Mouse (Mus musculus) neural tube, embryonic 12.5 days (tissue): Measurements from ENCODE around the gene Defb22. TPM values are rescaled to one million over a fixed set of nuclear protein-coding genes. Genes with fewer than 3 reads are reported as not detected.

ENCODE experiments used
- ATAC-seq: fragments of 200-750 bp; cut with Nextera tagmentation; 2 replicates; pipeline ENCODE4 v1.8.0; 2017; ENCODE audit warnings: low read depth, mild to moderate bottlenecking, moderate TSS enrichment, moderate library complexity; ENCODE audit not compliant: low FRiP score
- H3K27ac ChIP-seq: fragments of 300-500 bp; sonication (generic); 2 replicates; pipeline ENCODE4 v1.5.1; 2016
- H3K27me3 ChIP-seq: fragments of 300-500 bp; sonication (generic); replicated peaks from 2 replicates; pipeline ENCODE4 v1.6.1; 2016; ENCODE audit warnings: mild to moderate bottlenecking
- H3K36me3 ChIP-seq: fragments of 300-500 bp; sonication (generic); 2 replicates; pipeline ENCODE4 v1.6.1; 2016; ENCODE audit warnings: mild to moderate bottlenecking
- H3K4me1 ChIP-seq: fragments of 300-500 bp; sonication (generic); 2 replicates; pipeline ENCODE4 v1.6.1; 2016
- H3K4me2 ChIP-seq: fragments of 300-500 bp; sonication (generic); replicated peaks from 2 replicates; pipeline ENCODE4 v1.6.1; 2016; ENCODE audit warnings: mild to moderate bottlenecking
- H3K4me3 ChIP-seq: fragments of 300-500 bp; sonication (generic); 2 replicates; pipeline ENCODE4 v1.5.1; 2016
- H3K9ac ChIP-seq: fragments of 300-500 bp; sonication (generic); 2 replicates; pipeline ENCODE4 v1.6.1; 2016; ENCODE audit warnings: mild to moderate bottlenecking
- H3K9me3 ChIP-seq: fragments of 300-500 bp; sonication (generic); 2 replicates; pipeline ENCODE4 v1.6.1; 2016; ENCODE audit warnings: mild to moderate bottlenecking
- WGBS: fragments of 180-500 bp; shearing (Covaris S2); methylation state at CpG from one replicate; pipeline ENCODE4 v1.1.7; 2016; 5-methylcytosine and 5-hydroxymethylcytosine counted together
- polyA plus RNA-seq: library from polyadenylated mRNA; unstranded; fragments of >200 nt; fragmentation: Nextera tagmentation; extraction: Ambion mirVana; gene quantifications from 2 replicates; pipeline ENCODE4 v1.2.1, GENCODE M21; 2016

Defb22 gene
- polyA plus RNA-seq, 1 experiment from 2014 or later, result not detected

- Histone ChIP-seq H3K9ac (no peak overlapping the region), H3K9me3 (no peaks in the 10 kb centered on the region), H3K36me3 (no peaks in the 10 kb centered on the region), H3K4me3 (no peak overlapping the region), H3K4me1 (no peaks in the 10 kb centered on the region), H3K27ac (no peak overlapping the region), H3K27me3 (no peaks in the 10 kb centered on the region), H3K4me2 (no peak overlapping the region)
- ATAC-seq, result no peak
- WGBS, result 37% methylated on average over 3 of the region's 3 CpGs
These were observed 17.5 kb downstream of the Defb22 start for GRCm38 (mm10) chr2:152472434-152472833.

- no peaks in the 10 kb centered on the region for H3K36me3 ChIP-seq
- H3K9me3 ChIP-seq, result no peaks in the 10 kb centered on the region
- H3K4me2 ChIP-seq, result no peak overlapping the region
- H3K4me3 ChIP-seq, result no peak overlapping the region
- H3K27me3 ChIP-seq, result no peaks in the 10 kb centered on the region
- 37% methylated on average over 7 of the region's 7 CpGs for WGBS
- ATAC-seq, result no peak
- no peak overlapping the region for H3K27ac ChIP-seq
- no peak overlapping the region for H3K9ac ChIP-seq
- H3K4me1 ChIP-seq, result no peaks in the 10 kb centered on the region
These were observed 19.0 kb downstream of the Defb22 start for GRCm38 (mm10) chr2:152470973-152471372.

- Histone ChIP-seq H3K27me3 (no peaks in the 10 kb centered on the region), H3K9me3 (no peaks in the 10 kb centered on the region; the same call in 1 of the 2 replicates), H3K27ac (no peak within 1 kb of the TSS), H3K4me2 (no peak within 1 kb of the TSS), H3K4me1 (no peaks in the 10 kb centered on the region), H3K36me3 (no peaks in the 10 kb centered on the region), H3K4me3 (no peak within 1 kb of the TSS), H3K9ac (no peak within 1 kb of the TSS)
- WGBS, result 91% methylated on average over 3 of the region's 3 CpGs
- ATAC-seq, result no peak
These were observed 25.3 kb downstream of the Defb22 start, which contains the start of gene Defb23 for GRCm38 (mm10) chr2:152464570-152465150. Gene Defb23, minus strand, starts transcription at chr2:152464620.

- H3K4me1 ChIP-seq, result no peaks in the 10 kb centered on the region
- no peak overlapping the region for H3K4me3 ChIP-seq
- no peaks in the 10 kb centered on the region; the same call in 1 of the 2 replicates for H3K9me3 ChIP-seq
- WGBS, result 61% methylated on average over 13 of the region's 13 CpGs
- no peak for ATAC-seq
- H3K27me3 ChIP-seq, result no peaks in the 10 kb centered on the region
- H3K4me2 ChIP-seq, result no peak overlapping the region
- H3K27ac ChIP-seq, result no peak overlapping the region
- H3K36me3 ChIP-seq, result no peaks in the 10 kb centered on the region
- H3K9ac ChIP-seq, result no peak overlapping the region
These were observed 30.7 kb downstream of the Defb22 start for GRCm38 (mm10) chr2:152459241-152459640.

DNA sequence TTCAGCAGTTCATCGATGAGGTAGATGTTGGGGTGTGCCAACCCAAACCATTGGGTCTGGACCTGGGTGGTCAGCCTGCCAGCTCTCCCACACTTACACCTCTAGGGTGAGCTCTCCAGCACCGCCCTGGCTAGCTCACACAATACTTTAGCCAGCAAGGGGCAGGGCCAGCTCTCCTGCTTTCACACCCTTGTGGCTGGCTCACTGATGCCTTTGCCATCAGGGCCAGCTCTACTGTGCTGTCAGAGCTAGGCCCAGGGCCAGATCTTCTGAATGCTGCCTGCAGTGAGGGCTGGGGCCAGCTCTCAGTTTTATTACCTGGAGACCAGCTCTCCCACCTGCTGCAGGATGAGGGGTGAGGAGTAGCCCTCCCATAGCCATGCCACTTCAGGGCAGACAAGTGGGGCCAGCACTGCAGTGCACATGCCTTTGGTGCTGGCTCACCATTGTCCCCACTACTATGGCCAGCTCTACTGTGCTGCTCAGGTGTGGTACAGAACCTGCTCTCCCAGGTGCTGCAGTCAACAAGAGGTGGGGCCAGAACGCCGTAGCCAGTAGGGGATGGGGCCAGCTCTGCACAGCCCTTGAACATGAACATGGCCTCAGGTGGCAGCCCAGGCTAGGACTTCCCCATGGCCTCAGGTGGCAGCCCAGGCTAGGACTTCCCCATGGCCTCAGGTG lies 37.7 kb downstream of the Defb22 start:
- Histone ChIP-seq H3K9me3 (no peaks in the 10 kb centered on the region), H3K4me1 (no peaks in the 10 kb centered on the region), H3K4me3 (no peak overlapping the region), H3K36me3 (no peaks in the 10 kb centered on the region), H3K27ac (no peak overlapping the region), H3K4me2 (no peak overlapping the region), H3K9ac (no peak overlapping the region), H3K27me3 (0 out of 2 replicates have a peak, but pooled peaks cover 2% of the 10 kb centered on the region)
- 82% methylated on average over 4 of the region's 4 CpGs for WGBS
- ATAC-seq, result no peak

- Histone ChIP-seq H3K27ac (no peak overlapping the region), H3K4me2 (no peak overlapping the region), H3K36me3 (no peaks in the 10 kb centered on the region), H3K4me3 (no peak overlapping the region), H3K9ac (no peak overlapping the region), H3K27me3 (0 out of 2 replicates have a peak, but pooled peaks cover 2% of the 10 kb centered on the region), H3K9me3 (no peaks in the 10 kb centered on the region), H3K4me1 (no peaks in the 10 kb centered on the region)
- WGBS, result 7% methylated on average over 5 of the region's 5 CpGs
- no peak for ATAC-seq
These were observed 39.7 kb downstream of the Defb22 start for GRCm38 (mm10) chr2:152450241-152450640.

GRCm38 (mm10) chr2:152447461-152447860 lies 42.5 kb downstream of the Defb22 start:
- no peak overlapping the region for H3K4me2 ChIP-seq
- no peak overlapping the region for H3K27ac ChIP-seq
- 0 out of 2 replicates have a peak, but pooled peaks cover 2% of the 10 kb centered on the region for H3K27me3 ChIP-seq
- no peak overlapping the region for H3K4me3 ChIP-seq
- ATAC-seq, result no peak
- H3K9ac ChIP-seq, result no peak overlapping the region
- WGBS, result 55% methylated on average over 5 of the region's 5 CpGs
- H3K9me3 ChIP-seq, result no peaks in the 10 kb centered on the region
- H3K36me3 ChIP-seq, result no peaks in the 10 kb centered on the region
- no peaks in the 10 kb centered on the region for H3K4me1 ChIP-seq

- Histone ChIP-seq H3K27me3 (no peaks in the 10 kb centered on the region), H3K4me2 (no peak overlapping the region), H3K4me3 (no peak overlapping the region), H3K9ac (no peak overlapping the region), H3K9me3 (no peaks in the 10 kb centered on the region), H3K36me3 (no peaks in the 10 kb centered on the region), H3K4me1 (no peaks in the 10 kb centered on the region), H3K27ac (no peak overlapping the region)
- no peak for ATAC-seq
- 76% methylated on average over 2 of the region's 2 CpGs for WGBS
These were observed 43.3 kb downstream of the Defb22 start for GRCm38 (mm10) chr2:152446642-152447041.

DNA sequence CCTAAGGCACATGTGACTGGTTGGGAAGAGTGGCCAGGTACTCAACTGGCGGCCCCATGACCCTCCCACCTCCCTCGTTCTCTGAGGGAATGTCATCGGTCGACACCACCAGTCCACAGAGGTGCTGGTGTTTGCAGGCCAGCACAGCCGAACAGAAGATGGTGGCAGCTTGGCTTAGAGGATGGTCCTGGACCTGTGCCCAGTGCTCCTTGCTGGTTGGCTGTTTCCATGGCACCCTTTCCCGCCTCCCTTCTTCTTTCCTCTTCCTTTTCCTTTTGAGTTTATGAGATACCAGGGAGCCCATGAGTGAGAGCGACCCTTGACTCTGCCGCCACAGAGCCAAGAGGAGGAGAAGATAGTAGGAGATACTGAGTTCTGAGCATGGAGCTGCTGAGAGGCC lies 46.7 kb downstream of the Defb22 start:
- WGBS, result 85% methylated on average over 8 of the region's 8 CpGs
- Histone ChIP-seq H3K9ac (no peak overlapping the region), H3K36me3 (no peaks in the 10 kb centered on the region), H3K4me2 (no peak overlapping the region), H3K9me3 (no peaks in the 10 kb centered on the region), H3K27me3 (no peaks in the 10 kb centered on the region), H3K27ac (no peak overlapping the region), H3K4me1 (no peaks in the 10 kb centered on the region), H3K4me3 (no peak overlapping the region)
- ATAC-seq, result no peak

DNA sequence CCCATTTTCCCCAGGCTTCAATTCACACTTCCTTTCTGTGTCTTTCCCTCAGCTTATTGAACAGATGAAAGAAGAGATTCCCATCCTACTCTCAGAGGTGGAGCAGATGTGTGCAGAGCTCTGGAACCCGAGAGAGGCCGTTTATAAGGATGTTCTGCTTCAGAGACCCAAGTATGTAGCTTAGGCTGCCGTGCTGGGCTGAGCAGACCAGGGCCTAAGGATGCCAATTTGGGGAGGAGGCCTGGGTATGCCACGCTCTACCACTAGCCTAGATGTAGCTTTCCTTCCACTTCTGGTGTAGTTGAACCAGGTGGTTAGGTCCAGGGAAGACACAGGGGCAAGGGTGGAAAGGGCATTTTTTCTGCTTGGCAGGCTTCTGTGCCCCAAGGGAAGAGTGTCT lies 47.6 kb downstream of the Defb22 start:
- Histone ChIP-seq H3K4me2 (no peak overlapping the region), H3K4me3 (no peak overlapping the region), H3K9me3 (no peaks in the 10 kb centered on the region), H3K36me3 (no peaks in the 10 kb centered on the region), H3K4me1 (no peaks in the 10 kb centered on the region), H3K27ac (no peak overlapping the region), H3K9ac (no peak overlapping the region), H3K27me3 (no peaks in the 10 kb centered on the region)
- WGBS, result 75% methylated on average over 4 of the region's 4 CpGs
- ATAC-seq, result no peak

DNA sequence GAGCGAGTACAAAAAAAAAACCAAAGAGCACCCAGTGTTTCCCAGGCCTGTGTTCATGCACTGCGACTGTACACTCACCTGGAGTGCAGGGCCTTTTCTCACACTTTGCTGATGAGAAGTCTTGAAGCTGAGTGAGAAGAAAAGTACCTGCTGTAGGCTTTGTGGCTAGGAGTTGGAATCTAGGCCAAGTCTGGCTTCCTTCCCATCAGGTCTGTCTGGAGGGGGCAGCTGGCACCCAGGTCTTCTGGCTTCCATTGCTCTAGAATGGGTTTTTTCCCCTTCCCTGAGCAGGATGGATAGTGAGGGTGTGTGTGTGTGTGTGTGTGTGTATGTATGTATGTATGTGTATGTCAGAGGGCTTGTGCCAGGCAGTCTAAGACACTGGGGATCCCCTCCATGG lies 50.1 kb downstream of the Defb22 start:
- ATAC-seq, result no peak
- 82% methylated on average over 2 of the region's 2 CpGs for WGBS
- Histone ChIP-seq H3K9ac (no peak overlapping the region), H3K4me2 (no peak overlapping the region), H3K36me3 (no peaks in the 10 kb centered on the region), H3K9me3 (no peaks in the 10 kb centered on the region), H3K27me3 (no peaks in the 10 kb centered on the region), H3K27ac (no peak overlapping the region), H3K4me3 (no peak overlapping the region), H3K4me1 (no peaks in the 10 kb centered on the region)

- Histone ChIP-seq H3K4me2 (no peak overlapping the region), H3K9me3 (no peaks in the 10 kb centered on the region), H3K4me1 (no peaks in the 10 kb centered on the region), H3K27me3 (no peaks in the 10 kb centered on the region), H3K27ac (no peak overlapping the region), H3K36me3 (no peaks in the 10 kb centered on the region), H3K4me3 (no peak overlapping the region), H3K9ac (no peak overlapping the region)
- 58% methylated on average over 1 of the region's 1 CpGs for WGBS
- ATAC-seq, result no peak
These were observed 51.0 kb downstream of the Defb22 start for GRCm38 (mm10) chr2:152438963-152439362.
